Mouse (Mus musculus) heart, postnatal 0 days (tissue): ENCODE results near the gene Nab2. TPM values are rescaled to one million over a fixed set of nuclear protein-coding genes. Genes with fewer than 3 reads are reported as not detected.

ENCODE experiments used
- ATAC-seq: fragments of 200-750 bp; cut with Nextera tagmentation; 2 replicates; pipeline ENCODE4 v1.8.0; 2017; ENCODE audit warnings: low read depth, moderate number of reproducible peaks, moderate library complexity; ENCODE audit not compliant: insufficient read depth
- DNase-seq: peaks from one replicate; pipeline ENCODE4 v3.0.0-alpha.2; 2016; ENCODE audit warnings: low spot score
- H3K27ac ChIP-seq: fragments of 300-500 bp; sonication (generic); 2 replicates; pipeline ENCODE4 v1.5.1; 2014; ENCODE audit warnings: low read depth, mild to moderate bottlenecking
- H3K27me3 ChIP-seq: fragments of 300-500 bp; sonication (generic); 2 replicates; pipeline ENCODE4 v1.6.1; 2014; ENCODE audit warnings: low read length, mixed read lengths; ENCODE audit not compliant: control insufficient read depth, insufficient read depth
- H3K36me3 ChIP-seq: fragments of 300-500 bp; sonication (generic); replicated peaks from 2 replicates; pipeline ENCODE4 v1.6.1; 2014; ENCODE audit warnings: low read length, mixed read lengths; ENCODE audit not compliant: control insufficient read depth, insufficient read depth
- H3K4me1 ChIP-seq: fragments of 300-500 bp; sonication (generic); 2 replicates; pipeline ENCODE4 v1.6.1; 2014; ENCODE audit warnings: antibody characterized with exemption; ENCODE audit not compliant: control insufficient read depth, insufficient read depth
- H3K4me2 ChIP-seq: fragments of 300-500 bp; sonication (generic); 2 replicates; pipeline ENCODE4 v1.6.1; 2014; ENCODE audit warnings: low read depth, mild to moderate bottlenecking, low read length, moderate library complexity
- H3K4me3 ChIP-seq: fragments of 300-500 bp; sonication (generic); 2 replicates; pipeline ENCODE4 v1.5.1; 2014; ENCODE audit warnings: low read depth, low read length
- H3K9ac ChIP-seq: fragments of 300-500 bp; sonication (generic); replicated peaks from 2 replicates; pipeline ENCODE4 v1.6.1; 2014; ENCODE audit warnings: low read depth, low read length, mixed read lengths
- H3K9me3 ChIP-seq: fragments of 300-500 bp; sonication (generic); replicated peaks from 2 replicates; pipeline ENCODE4 v1.6.1; 2016; ENCODE audit warnings: low read length; ENCODE audit not compliant: control insufficient read depth
- CTCF ChIP-seq: IDR thresholded peaks from 2 replicates; pipeline ENCODE4 v1.5.1; 2016; ENCODE audit warnings: antibody characterized with exemption, control low read depth, low read depth
- EP300 ChIP-seq: IDR thresholded peaks from 2 replicates; pipeline ENCODE4 v1.6.1; 2016; ENCODE audit warnings: antibody characterized with exemption, low read depth
- WGBS: fragments of 180-500 bp; shearing (Covaris S2); extraction: QIAGEN DNeasy Blood & Tissue Kit; methylation state at CpG from one replicate; pipeline ENCODE4 v1.1.7; 2014; 5-methylcytosine and 5-hydroxymethylcytosine counted together
- polyA plus RNA-seq: library from polyadenylated mRNA; unstranded; fragments of >200 nt; fragmentation: Nextera tagmentation; extraction: Ambion mirVana; gene quantifications from 2 replicates; pipeline ENCODE4 v1.2.1, GENCODE M21; 2015
- total RNA-seq: library from RNA; depleted of rRNA; stranded (reverse); fragments of >200 nt; gene quantifications from 2 replicates; pipeline ENCODE4 v1.2.3, GENCODE M21; 2014; ENCODE audit warnings: low replicate concordance; rRNA removed

Gene Nab2
- total and polyA plus RNA-seq, 2 experiments from 2014 or later, result 4.0 to 15.3 TPM

DNA sequence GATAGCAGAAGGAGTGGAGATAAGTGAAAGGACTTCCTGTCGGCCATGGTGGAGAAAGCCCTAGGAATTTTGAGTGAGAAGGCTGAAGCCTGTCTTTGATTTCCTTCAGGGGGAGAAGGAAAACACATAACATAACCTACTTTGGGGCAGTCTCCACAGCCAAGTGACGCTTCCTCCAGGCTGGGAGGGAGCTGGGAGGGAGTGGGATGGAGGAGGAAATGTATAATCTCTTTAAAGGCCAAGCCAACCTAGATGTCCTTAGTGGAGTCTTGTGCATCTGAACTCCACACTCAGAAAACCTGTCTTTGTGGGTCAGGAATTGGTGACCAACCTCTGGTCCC lies 53.4 kb downstream of the Nab2 start:
- H3K9ac ChIP-seq, result no peak overlapping the region

DNA sequence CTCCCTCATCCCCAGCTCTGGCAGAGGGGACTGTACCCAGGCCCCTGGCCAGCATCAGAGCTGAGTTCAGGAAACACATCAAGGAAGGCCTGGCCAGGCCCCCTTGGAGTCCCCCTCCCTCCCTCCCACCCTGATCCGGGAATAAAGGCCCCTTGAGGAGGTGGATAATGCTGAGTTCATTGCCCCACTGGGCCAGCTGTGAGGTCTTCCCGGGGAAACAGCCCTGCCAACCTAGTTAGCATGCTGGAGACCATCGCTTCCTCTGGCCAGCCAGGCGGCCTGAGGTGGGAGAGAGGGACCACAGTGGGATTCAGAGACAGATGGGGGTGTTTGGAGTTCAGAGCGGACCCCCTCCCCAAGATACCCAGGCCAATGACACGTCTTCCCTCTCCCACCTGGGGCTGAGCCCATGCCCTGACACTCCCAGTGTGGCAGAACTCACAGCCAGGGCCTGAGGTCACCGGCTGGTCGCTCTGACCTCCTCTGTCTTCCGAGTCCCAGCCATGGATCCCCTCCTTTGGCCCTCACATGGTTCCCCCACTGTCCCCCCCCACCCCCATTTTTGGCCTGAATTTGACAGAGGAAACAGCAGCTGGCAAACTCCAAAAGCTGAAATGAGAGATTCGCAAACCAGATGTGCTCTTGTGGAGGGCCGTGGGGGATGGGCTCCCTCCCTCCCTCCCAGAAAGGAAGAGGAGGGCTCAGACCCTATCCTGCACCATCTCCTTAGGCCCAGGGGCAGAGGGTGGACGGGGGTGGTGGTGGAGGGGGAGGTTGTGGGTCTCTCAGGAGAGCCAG lies 53.9 kb downstream of the Nab2 start:
- no peak for DNase-seq
- H3K27ac ChIP-seq, result peak overlapping the region; percentile 70
- no peak for TF ChIP-seq CTCF
- no peak for TF ChIP-seq EP300
- WGBS, result 47% methylated on average over 12 of the region's 12 CpGs
- no peak overlapping the region for H3K4me3 ChIP-seq
- no peak overlapping the region for H3K9ac ChIP-seq
- no peaks in the 10 kb centered on the region for H3K9me3 ChIP-seq
- no peak overlapping the region for H3K4me2 ChIP-seq
- no peaks in the 10 kb centered on the region for H3K27me3 ChIP-seq
- H3K4me1 ChIP-seq, result peaks cover 16% of the 10 kb centered on the region
- peak; percentile 34 for ATAC-seq
- H3K36me3 ChIP-seq, result no peaks in the 10 kb centered on the region

More for the DNA sequence above, 53.4 kb downstream of the Nab2 start:
- ATAC-seq, result peak; percentile 30
- H3K4me3 ChIP-seq, result no peak overlapping the region
- no peak for TF ChIP-seq CTCF
- TF ChIP-seq EP300, result no peak
- DNase-seq, result no peak
- no peaks in the 10 kb centered on the region for H3K36me3 ChIP-seq
- H3K4me2 ChIP-seq, result no peak overlapping the region
- H3K4me1 ChIP-seq, result peaks cover 16% of the 10 kb centered on the region
- no peaks in the 10 kb centered on the region for H3K27me3 ChIP-seq
- WGBS, result 49% methylated on average over 2 of the region's 2 CpGs
- H3K9me3 ChIP-seq, result no peaks in the 10 kb centered on the region
- H3K27ac ChIP-seq, result peak overlapping the region; percentile 70

DNA sequence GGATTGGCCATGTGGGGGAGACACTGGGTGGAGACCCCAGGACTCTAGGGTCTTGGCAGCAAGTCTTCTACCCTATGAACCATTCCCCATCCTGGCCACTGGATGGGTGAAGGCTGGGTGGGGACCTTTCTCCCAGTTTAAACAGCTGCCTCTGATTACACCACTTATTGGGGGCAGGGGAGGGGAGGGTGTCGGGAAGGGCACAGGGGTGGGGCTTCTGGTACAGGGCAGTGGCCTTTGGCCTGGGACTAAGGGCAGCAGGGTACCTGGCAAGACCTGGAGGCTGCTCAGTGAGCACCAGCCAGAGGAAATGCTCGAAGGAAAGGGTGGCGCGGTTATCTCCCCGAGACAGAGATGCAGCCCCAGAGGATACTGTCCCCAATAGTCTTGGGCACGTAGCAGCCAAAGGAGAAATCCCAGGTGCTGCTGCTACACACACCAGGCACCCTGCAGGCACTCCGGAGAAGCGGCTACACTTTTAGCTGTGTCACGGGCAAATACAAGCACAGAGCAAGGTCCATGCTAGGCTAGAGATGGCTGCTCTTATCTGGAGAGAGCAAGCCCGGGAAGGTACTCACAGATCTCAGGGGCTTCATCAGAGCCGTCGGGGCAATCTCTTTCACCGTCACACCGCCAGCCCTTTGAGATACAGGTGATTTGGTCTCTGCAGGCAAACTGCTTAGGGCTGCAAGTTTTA lies 56.1 kb downstream of the Nab2 start:
- DNase-seq, result no peak
- H3K4me1 ChIP-seq, result peaks cover 13% of the 10 kb centered on the region
- H3K4me3 ChIP-seq, result no peak overlapping the region
- no peaks in the 10 kb centered on the region for H3K27me3 ChIP-seq
- no peaks in the 10 kb centered on the region for H3K36me3 ChIP-seq
- no peak overlapping the region for H3K27ac ChIP-seq
- no peak for ATAC-seq
- H3K4me2 ChIP-seq, result no peak overlapping the region
- no peak overlapping the region for H3K9ac ChIP-seq
- TF ChIP-seq CTCF (no peak), EP300 (no peak)
- H3K9me3 ChIP-seq, result no peaks in the 10 kb centered on the region
- WGBS, result 67% methylated on average over 14 of the region's 14 CpGs

Other genes with a start within 250 kb of the Nab2 start
- 0.08 TPM in 1 of 2 replicates, not detected in the other for gene Stac3, start 166.9 kb downstream of the Nab2 start, total RNA-seq
- 0.30 TPM in 1 of 2 replicates, not detected in the other for gene Stac3, start 166.9 kb downstream of the Nab2 start, polyA plus RNA-seq
- gene Ndufa4l2, start 153.6 kb downstream of the Nab2 start, total RNA-seq, result 43.8 and 68.3 TPM in 2 replicates
- gene Ndufa4l2, start 153.6 kb downstream of the Nab2 start, polyA plus RNA-seq, result 46.4 and 47.6 TPM in 2 replicates
- gene Shmt2, start 146.1 kb downstream of the Nab2 start, total RNA-seq, result 109 and 161 TPM in 2 replicates
- gene Shmt2, start 146.1 kb downstream of the Nab2 start, polyA plus RNA-seq, result 47.9 and 51.5 TPM in 2 replicates
- gene Nxph4, start 134.0 kb downstream of the Nab2 start, total RNA-seq, result not detected in 2 replicates
- gene Nxph4, start 134.0 kb downstream of the Nab2 start, polyA plus RNA-seq, result 0.41 and 0.49 TPM in 2 replicates
- 37.0 and 65.9 TPM in 2 replicates for gene Lrp1, start 47.4 kb downstream of the Nab2 start, total RNA-seq
- gene Lrp1, start 47.4 kb downstream of the Nab2 start, polyA plus RNA-seq, result 15.4 and 15.7 TPM in 2 replicates
- gene Stat6, start 25.6 kb downstream of the Nab2 start, total RNA-seq, result 38.1 and 42.3 TPM in 2 replicates
- gene Stat6, start 25.6 kb downstream of the Nab2 start, polyA plus RNA-seq, result 24.0 and 24.6 TPM in 2 replicates
- gene Nemp1, start 1.7 kb downstream of the Nab2 start, total RNA-seq, result 10.0 and 16.0 TPM in 2 replicates
- gene Nemp1, start 1.7 kb downstream of the Nab2 start, polyA plus RNA-seq, result 4.2 and 4.5 TPM in 2 replicates
- not detected in 2 replicates for gene Myo1a, start 36.6 kb upstream of the Nab2 start, total RNA-seq
- gene Myo1a, start 36.6 kb upstream of the Nab2 start, polyA plus RNA-seq, result 0.04 and 0.05 TPM in 2 replicates
- not detected in 2 replicates for gene Tac2, start 55.9 kb upstream of the Nab2 start, total RNA-seq
- 0.23 and 0.25 TPM in 2 replicates for gene Tac2, start 55.9 kb upstream of the Nab2 start, polyA plus RNA-seq
- gene Zbtb39, start 71.0 kb upstream of the Nab2 start, total RNA-seq, result 5.2 and 5.8 TPM in 2 replicates
- gene Zbtb39, start 71.0 kb upstream of the Nab2 start, polyA plus RNA-seq, result 0.94 and 1.1 TPM in 2 replicates
- gene Gpr182, start 83.2 kb upstream of the Nab2 start, total RNA-seq, result 13.6 and 20.6 TPM in 2 replicates
- gene Gpr182, start 83.2 kb upstream of the Nab2 start, polyA plus RNA-seq, result 9.9 and 11.2 TPM in 2 replicates
- gene Rdh1, start 91.2 kb upstream of the Nab2 start, total RNA-seq, result not detected in 2 replicates
- not detected in 2 replicates for gene Rdh1, start 91.2 kb upstream of the Nab2 start, polyA plus RNA-seq
- gene Rdh16f1, start 91.2 kb upstream of the Nab2 start, total RNA-seq, result not detected in 2 replicates
- 0.22 TPM in 1 of 2 replicates, not detected in the other for gene Rdh16f1, start 91.2 kb upstream of the Nab2 start, polyA plus RNA-seq
- 0.04 and 0.27 TPM in 2 replicates for gene Rdh9, start 107.8 kb upstream of the Nab2 start, total RNA-seq
- 0.34 TPM in 1 of 2 replicates, not detected in the other for gene Rdh9, start 107.8 kb upstream of the Nab2 start, polyA plus RNA-seq
- gene Rdh16, start 132.6 kb upstream of the Nab2 start, total RNA-seq, result not detected in 2 replicates
- gene Rdh16, start 132.6 kb upstream of the Nab2 start, polyA plus RNA-seq, result not detected in 2 replicates
- gene Rdh19, start 181.4 kb upstream of the Nab2 start, total RNA-seq, result not detected in 2 replicates
- gene Rdh19, start 181.4 kb upstream of the Nab2 start, polyA plus RNA-seq, result not detected in 2 replicates
- not detected in 2 replicates for gene Rdh16f2, start 197.9 kb upstream of the Nab2 start, total RNA-seq
- not detected in 2 replicates for gene Rdh16f2, start 197.9 kb upstream of the Nab2 start, polyA plus RNA-seq
- gene Rdh7, start 220.2 kb upstream of the Nab2 start, total RNA-seq, result 0.46 TPM in 1 of 2 replicates, not detected in the other
- gene Rdh7, start 220.2 kb upstream of the Nab2 start, polyA plus RNA-seq, result not detected in 2 replicates
- not detected in 2 replicates for gene Sdr9c7, start 229.9 kb upstream of the Nab2 start, total RNA-seq
- gene Sdr9c7, start 229.9 kb upstream of the Nab2 start, polyA plus RNA-seq, result not detected in 2 replicates